Mouse (Mus musculus) hindbrain, embryonic 13.5 days (tissue): Measurements from ENCODE around the gene Anpep. TPM values are rescaled to one million over a fixed set of nuclear protein-coding genes. Genes with fewer than 3 reads are reported as not detected.

Experiments used
- polyA plus RNA-seq: library from polyadenylated mRNA; unstranded; fragments of >200 nt; fragmentation: Nextera tagmentation; extraction: Ambion mirVana; gene quantifications from 2 replicates; pipeline ENCODE4 v1.2.1, GENCODE M21; 2015

Gene Anpep
- polyA plus RNA-seq, 1 experiment from 2014 or later: 4.4 TPM

Other genes with a start within 250 kb of the Anpep start
- 4.8 and 5.2 TPM in 2 replicates for gene Rhcg, start 243.4 kb downstream of the Anpep start, polyA plus RNA-seq
- gene Ticrr, start 200.9 kb downstream of the Anpep start, polyA plus RNA-seq: 2.2 and 2.6 TPM in 2 replicates
- 1.7 and 2.2 TPM in 2 replicates for gene Kif7, start 145.3 kb downstream of the Anpep start, polyA plus RNA-seq
- gene Plin1, start 128.2 kb downstream of the Anpep start, polyA plus RNA-seq: 0.13 and 0.17 TPM in 2 replicates
- gene Pex11a, start 117.9 kb downstream of the Anpep start, polyA plus RNA-seq: 10.9 and 14.6 TPM in 2 replicates
- 0.47 and 0.65 TPM in 2 replicates for gene Wdr93, start 117.9 kb downstream of the Anpep start, polyA plus RNA-seq
- gene Mesp1, start 67.3 kb downstream of the Anpep start, polyA plus RNA-seq: not detected in 2 replicates
- gene Mesp2, start 50.3 kb downstream of the Anpep start, polyA plus RNA-seq: 0.74 and 0.93 TPM in 2 replicates
- gene Ap3s2, start 59.6 kb upstream of the Anpep start, polyA plus RNA-seq: 51.0 and 51.2 TPM in 2 replicates
- gene Arpin, start 74.3 kb upstream of the Anpep start, polyA plus RNA-seq: 19.0 and 20.3 TPM in 2 replicates
- gene Zfp710, start 163.8 kb upstream of the Anpep start, polyA plus RNA-seq: 18.3 and 18.5 TPM in 2 replicates